Mouse (Mus musculus): ENCODE results near the gene Mest. TPM values are rescaled to one million over a fixed set of nuclear protein-coding genes. Genes with fewer than 3 reads are reported as not detected.

Mest gene
- not detected in 2 replicates for total RNA-seq (2015; ENCODE audit: low replicate concordance)
- not detected in 2 replicates for total RNA-seq (2017; ENCODE audit: low replicate concordance)

GRCm38 (mm10) chr6:30723331-30723730, at the start of gene Mest:
Gene Mest, plus strand, starts transcription at chr6:30723547.
- ATAC-seq (replicated peaks; ENCODE audit: low FRiP score, poor library complexity, severe bottlenecking) = no peak

- ATAC-seq (replicated peaks; ENCODE audit: low FRiP score, poor library complexity, severe bottlenecking) = peak; percentile 19; the same call in 1 of the 2 replicates
These were observed 49.4 kb upstream of the Mest start for GRCm38 (mm10) chr6:30673764-30674561.

GRCm38 (mm10) chr6:30674714-30675280, 48.5 kb upstream of the Mest start:
- no peak for ATAC-seq (replicated peaks; ENCODE audit: low FRiP score, poor library complexity, severe bottlenecking)

- 0 out of 2 replicates have a peak, but pooled peaks have one; percentile 37 for ATAC-seq (replicated peaks; ENCODE audit: low FRiP score, poor library complexity, severe bottlenecking)
These were observed 48.0 kb upstream of the Mest start for GRCm38 (mm10) chr6:30675281-30675771.

- peak; percentile 89 for ATAC-seq (replicated peaks; ENCODE audit: low FRiP score, poor library complexity, severe bottlenecking)
These were observed 46.8 kb upstream of the Mest start for GRCm38 (mm10) chr6:30676506-30676905.

- ATAC-seq (replicated peaks; ENCODE audit: low FRiP score, poor library complexity, severe bottlenecking) = no peak
These were observed 45.8 kb upstream of the Mest start for GRCm38 (mm10) chr6:30677591-30677990.

- ATAC-seq (replicated peaks; ENCODE audit: low FRiP score, poor library complexity, severe bottlenecking) = no peak
These were observed 44.9 kb upstream of the Mest start for GRCm38 (mm10) chr6:30678482-30678881.

- no peak for ATAC-seq (replicated peaks; ENCODE audit: low FRiP score, poor library complexity, severe bottlenecking)
These were observed 43.8 kb upstream of the Mest start for GRCm38 (mm10) chr6:30679567-30679966.

- ATAC-seq (replicated peaks; ENCODE audit: low FRiP score, poor library complexity, severe bottlenecking) = no peak
These were observed 42.9 kb upstream of the Mest start for GRCm38 (mm10) chr6:30680442-30680841.

- ATAC-seq (replicated peaks; ENCODE audit: low FRiP score, poor library complexity, severe bottlenecking) = no peak
These were observed 41.1 kb upstream of the Mest start for GRCm38 (mm10) chr6:30681935-30682900.

GRCm38 (mm10) chr6:30684570-30684969, 38.8 kb upstream of the Mest start:
- no peak for ATAC-seq (replicated peaks; ENCODE audit: low FRiP score, poor library complexity, severe bottlenecking)

- ATAC-seq (replicated peaks; ENCODE audit: low FRiP score, poor library complexity, severe bottlenecking) = no peak
These were observed 36.1 kb upstream of the Mest start for GRCm38 (mm10) chr6:30687198-30687597.

GRCm38 (mm10) chr6:30692826-30693225, 30.5 kb upstream of the Mest start:
- no peak for ATAC-seq (replicated peaks; ENCODE audit: low FRiP score, poor library complexity, severe bottlenecking)

GRCm38 (mm10) chr6:30693350-30693991, 29.9 kb upstream of the Mest start, which contains the start of gene Cep41:
Gene Cep41, minus strand, starts transcription at chr6:30693749.
- ATAC-seq (replicated peaks; ENCODE audit: low FRiP score, poor library complexity, severe bottlenecking) = peak; percentile 94

- no peak for ATAC-seq (replicated peaks; ENCODE audit: low FRiP score, poor library complexity, severe bottlenecking)
These were observed 29.1 kb upstream of the Mest start for GRCm38 (mm10) chr6:30694209-30694608.

- no peak for ATAC-seq (replicated peaks; ENCODE audit: low FRiP score, poor library complexity, severe bottlenecking)
These were observed 28.2 kb upstream of the Mest start for GRCm38 (mm10) chr6:30695124-30695523.

GRCm38 (mm10) chr6:30697464-30697863, 25.9 kb upstream of the Mest start:
- no peak for ATAC-seq (replicated peaks; ENCODE audit: low FRiP score, poor library complexity, severe bottlenecking)

GRCm38 (mm10) chr6:30698036-30698435, 25.3 kb upstream of the Mest start:
- ATAC-seq (replicated peaks; ENCODE audit: low FRiP score, poor library complexity, severe bottlenecking) = no peak

- ATAC-seq (replicated peaks; ENCODE audit: low FRiP score, poor library complexity, severe bottlenecking) = no peak
These were observed 23.2 kb upstream of the Mest start for GRCm38 (mm10) chr6:30700182-30700581.

Data from erythroblast, adult 5-6 weeks (primary cell).